Comparison of ENCODE assay signal across 9 mouse cellular contexts in the genomic region with DNA sequence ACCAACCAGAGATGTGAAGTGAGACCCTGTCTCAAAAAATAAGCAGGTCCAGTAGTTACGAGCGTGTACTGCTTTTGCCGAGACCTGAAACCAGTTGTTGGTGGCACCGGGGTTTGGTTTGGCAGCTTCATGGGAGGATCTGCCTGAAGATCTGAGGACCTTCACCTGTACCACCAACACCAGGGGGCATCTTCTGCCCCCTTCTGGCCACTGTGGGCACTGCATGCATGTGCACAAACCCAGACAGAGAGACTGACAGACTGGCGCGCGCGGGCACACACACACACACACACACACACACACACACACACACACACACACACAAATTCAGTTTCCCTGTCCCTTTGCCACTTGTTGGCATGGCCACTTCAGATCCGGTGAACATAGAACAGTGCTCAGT. TPM values are rescaled to one million over a fixed set of nuclear protein-coding genes. Genes with fewer than 3 reads are reported as not detected.
DNase-seq lines count a peak whose midpoint lies in the region; ATAC-seq and TF ChIP-seq lines count a peak whose summit lies in the region.
"Had no signal": no experiment of that assay in that cellular context is flagged by ENCODE, and none has a peak within 500 bp of the region (broad histone marks: within the 10 kb centered on the region; RNA-seq: fewer than 3 reads in every experiment).

No protein-coding gene starts in this region.

- no peak overlapping the region for H3K27ac ChIP-seq in forebrain, postnatal 0 days (ENCODE audit: low read depth, low read length)
- H3K27ac ChIP-seq in forebrain, embryonic 12.5 days, result no peak overlapping the region
- H3K27ac ChIP-seq: forebrain, embryonic 15.5 days had no signal

- peak; percentile 62 for TF ChIP-seq CTCF in forebrain, postnatal 0 days (IDR thresholded peaks at IDR 0.05; ENCODE audit: low read depth)
- peak; percentile 57 for TF ChIP-seq CTCF in brain, embryonic 14.5 days (IDR thresholded peaks at IDR 0.05; ENCODE audit: borderline replicate concordance, extremely low read depth, insufficient read depth, insufficient read length)

- no peak overlapping the region for H3K4me2 ChIP-seq in forebrain, postnatal 0 days (ENCODE audit: low read depth)
- H3K4me2 ChIP-seq in forebrain, embryonic 12.5 days, result no peak overlapping the region
- H3K4me2 ChIP-seq: forebrain, embryonic 15.5 days had no signal

- ATAC-seq in forebrain, postnatal 0 days, result no peak
- no peak for ATAC-seq in forebrain, embryonic 12.5 days (ENCODE audit: low FRiP score)
- ATAC-seq: forebrain, embryonic 15.5 days had no signal

- no peak for TF ChIP-seq POLR2A in brain, embryonic 14.5 days (IDR thresholded peaks at IDR 0.05; ENCODE audit: borderline replicate concordance, extremely low read depth, insufficient read depth, insufficient read length, poor library complexity, severe bottlenecking)

- peaks cover 9% of the 10 kb centered on the region for H3K4me1 ChIP-seq in forebrain, postnatal 0 days (ENCODE audit: insufficient read depth)
- peaks cover 23% of the 10 kb centered on the region for H3K4me1 ChIP-seq in forebrain, embryonic 12.5 days

- no peak overlapping the region for H3K9ac ChIP-seq in forebrain, postnatal 0 days
- no peak overlapping the region for H3K9ac ChIP-seq in forebrain, embryonic 12.5 days
- H3K9ac ChIP-seq: forebrain, embryonic 15.5 days had no signal

- no peak for DNase-seq in forebrain, postnatal 0 days
- DNase-seq in ovary, postnatal 36 days (ENCODE audit: low spot score), result peak; percentile 31
- DNase-seq in ovary, postnatal 14 days (ENCODE audit: low spot score), result no peak
- no peak for DNase-seq in brain, embryonic 14.5 days (ENCODE audit: low read depth)
- DNase-seq in testis, postnatal 10 days (ENCODE audit: low spot score), result peak; percentile 77
- no peak for DNase-seq in right cerebral cortex, postnatal 4 days
- no peak for DNase-seq in left cerebral cortex, adult 9 months (ENCODE audit: low spot score in 2 of 2)

- H3K4me3 ChIP-seq in forebrain, postnatal 0 days (ENCODE audit: low read depth, low read length), result no peak overlapping the region
- no peak overlapping the region for H3K4me3 ChIP-seq in forebrain, embryonic 12.5 days (replicated peaks)
- H3K4me3 ChIP-seq: forebrain, embryonic 15.5 days had no signal

- H3K9me3 ChIP-seq in forebrain, postnatal 0 days (ENCODE audit: low read length), result no peaks in the 10 kb centered on the region
- H3K9me3 ChIP-seq in forebrain, embryonic 12.5 days, result 0 out of 2 replicates have a peak, but pooled peaks cover 4% of the 10 kb centered on the region
- H3K9me3 ChIP-seq: forebrain, embryonic 15.5 days had no signal

- no peaks in the 10 kb centered on the region for H3K27me3 ChIP-seq in forebrain, postnatal 0 days (ENCODE audit: insufficient read depth, low read length)
- no peaks in the 10 kb centered on the region for H3K27me3 ChIP-seq in forebrain, embryonic 12.5 days
- H3K27me3 ChIP-seq: forebrain, embryonic 15.5 days had no signal

- H3K36me3 ChIP-seq in forebrain, postnatal 0 days (ENCODE audit: insufficient read depth), result peaks cover 4% of the 10 kb centered on the region
- peaks cover 8% of the 10 kb centered on the region for H3K36me3 ChIP-seq in forebrain, embryonic 12.5 days (replicated peaks)

- 82% methylated on average over 9 of the region's 9 CpGs for WGBS in forebrain, postnatal 0 days
- WGBS in forebrain, embryonic 12.5 days, result 92% methylated on average over 9 of the region's 9 CpGs

RNA-seq across cellular contexts. Expression of gene Dmwd, which starts 2.5 kb away (rescaled TPM):
- 96.5 and 122 TPM in 2 replicates for total RNA-seq in forebrain, postnatal 0 days (2014; rRNA removed)
- polyA plus RNA-seq in forebrain, postnatal 0 days (2015; fragmentation: Nextera tagmentation; extraction: Ambion mirVana), result 43.6 and 43.8 TPM in 2 replicates
- 18.2 and 19.0 TPM in 2 replicates for polyA plus RNA-seq in forebrain, embryonic 12.5 days (2016; fragmentation: Nextera tagmentation; extraction: Ambion mirVana)
- 178 and 209 TPM in 2 replicates for polyA plus RNA-seq in brain, embryonic 14.5 days (2012; rRNA removed)

RNA-seq across cellular contexts. Expression of gene Dmpk, which starts 10.1 kb away (rescaled TPM):
- 16.2 and 20.8 TPM in 2 replicates for total RNA-seq in forebrain, postnatal 0 days (2014; rRNA removed)
- polyA plus RNA-seq in forebrain, postnatal 0 days (2015; fragmentation: Nextera tagmentation; extraction: Ambion mirVana), result 2.2 and 3.0 TPM in 2 replicates
- polyA plus RNA-seq in forebrain, embryonic 12.5 days (2016; fragmentation: Nextera tagmentation; extraction: Ambion mirVana), result 10.6 and 12.3 TPM in 2 replicates
- polyA plus RNA-seq in brain, embryonic 14.5 days (2012; rRNA removed), result 67.1 and 74.8 TPM in 2 replicates

RNA-seq across cellular contexts. Expression of gene Rsph6a, which starts 19.0 kb away (rescaled TPM):
- total RNA-seq in forebrain, postnatal 0 days (2014; rRNA removed), result 0.19 and 0.23 TPM in 2 replicates
- 0.09 and 0.23 TPM in 2 replicates for polyA plus RNA-seq in forebrain, postnatal 0 days (2015; fragmentation: Nextera tagmentation; extraction: Ambion mirVana)
- polyA plus RNA-seq in forebrain, embryonic 12.5 days (2016; fragmentation: Nextera tagmentation; extraction: Ambion mirVana), result not detected in 2 replicates
- polyA plus RNA-seq in brain, embryonic 14.5 days (2012; rRNA removed), result 0.07 TPM in 1 of 2 replicates, not detected in the other
- polyA plus RNA-seq: forebrain, embryonic 15.5 days had no signal

RNA-seq across cellular contexts. Expression of gene Six5, which starts 20.9 kb away (rescaled TPM):
- total RNA-seq in forebrain, postnatal 0 days (2014; rRNA removed), result 3.0 and 4.1 TPM in 2 replicates
- polyA plus RNA-seq in forebrain, postnatal 0 days (2015; fragmentation: Nextera tagmentation; extraction: Ambion mirVana), result 0.97 and 1.0 TPM in 2 replicates
- polyA plus RNA-seq in forebrain, embryonic 12.5 days (2016; fragmentation: Nextera tagmentation; extraction: Ambion mirVana), result 5.8 and 7.3 TPM in 2 replicates
- polyA plus RNA-seq in brain, embryonic 14.5 days (2012; rRNA removed), result 16.3 and 27.6 TPM in 2 replicates

RNA-seq across cellular contexts. Expression of gene Gm4969, which starts 44.7 kb away (rescaled TPM):
- 5.3 and 8.9 TPM in 2 replicates for total RNA-seq in forebrain, postnatal 0 days (2014; rRNA removed)
- 8.3 and 10.6 TPM in 2 replicates for polyA plus RNA-seq in forebrain, postnatal 0 days (2015; fragmentation: Nextera tagmentation; extraction: Ambion mirVana)
- polyA plus RNA-seq in forebrain, embryonic 12.5 days (2016; fragmentation: Nextera tagmentation; extraction: Ambion mirVana), result 1.1 and 1.8 TPM in 2 replicates
- 5.2 and 5.9 TPM in 2 replicates for polyA plus RNA-seq in brain, embryonic 14.5 days (2012; rRNA removed)

Comparison
In these comparisons a context has a peak if more than half of its experiments do, and no peak if none do; other contexts are left out.
1. DNase-seq: peak in ovary, postnatal 36 days (single experiment) and testis, postnatal 10 days (single experiment); none in forebrain, postnatal 0 days (single experiment), ovary, postnatal 14 days (single experiment), brain, embryonic 14.5 days (single experiment), right cerebral cortex, postnatal 4 days (single experiment) and left cerebral cortex, adult 9 months (0 of 2).